Mouse (Mus musculus): ENCODE results near the gene Tnni3k. TPM values are rescaled to one million over a fixed set of nuclear protein-coding genes. Genes with fewer than 3 reads are reported as not detected.

Gene Tnni3k
- polyA plus RNA-seq, 1 experiment from 2014 or later, result 0.05 TPM

- Histone ChIP-seq H3K27me3 (ENCODE audit: control insufficient read depth, insufficient read depth, low read length) (no peaks in the 10 kb centered on the region), H3K4me1 (replicated peaks; ENCODE audit: control insufficient read depth, insufficient read depth, low read length) (no peaks in the 10 kb centered on the region), H3K9ac (ENCODE audit: low read depth, low read length) (no peak overlapping the region), H3K4me3 (ENCODE audit: low read depth, low read length) (no peak overlapping the region), H3K27ac (ENCODE audit: low read depth, low read length) (no peak overlapping the region), H3K36me3 (ENCODE audit: control insufficient read depth, insufficient read depth, low read length) (no peaks in the 10 kb centered on the region), H3K9me3 (ENCODE audit: control insufficient read depth, low read length) (no peaks in the 10 kb centered on the region), H3K4me2 (replicated peaks; ENCODE audit: low read depth, low read length) (no peak overlapping the region)
- ATAC-seq (ENCODE audit: low FRiP score) (no peak), DNase-seq (ENCODE audit: low spot score) (no peak)
- 86% methylated on average over 4 of the region's 4 CpGs for WGBS
These were observed 261.6 kb downstream of the Tnni3k start for GRCm38 (mm10) chr3:154793571-154793970.

- no peak overlapping the region for H3K4me3 ChIP-seq (ENCODE audit: low read depth, low read length)
These were observed 267.6 kb downstream of the Tnni3k start for GRCm38 (mm10) chr3:154787611-154788010.

GRCm38 (mm10) chr3:154786354-154786753 is 268.9 kb downstream of the Tnni3k start:
- no peak overlapping the region for H3K4me2 ChIP-seq (replicated peaks; ENCODE audit: low read depth, low read length)
- no peak for ATAC-seq (ENCODE audit: low FRiP score)
- H3K36me3 ChIP-seq (ENCODE audit: control insufficient read depth, insufficient read depth, low read length), result no peaks in the 10 kb centered on the region
- H3K9ac ChIP-seq (ENCODE audit: low read depth, low read length), result no peak overlapping the region
- no peaks in the 10 kb centered on the region for H3K27me3 ChIP-seq (ENCODE audit: control insufficient read depth, insufficient read depth, low read length)
- 90% methylated on average over 9 of the region's 9 CpGs for WGBS
- no peak overlapping the region for H3K4me3 ChIP-seq (ENCODE audit: low read depth, low read length)
- H3K9me3 ChIP-seq (ENCODE audit: control insufficient read depth, low read length), result no peaks in the 10 kb centered on the region
- no peak for DNase-seq (ENCODE audit: low spot score)
- no peak overlapping the region for H3K27ac ChIP-seq (ENCODE audit: low read depth, low read length)
- H3K4me1 ChIP-seq (replicated peaks; ENCODE audit: control insufficient read depth, insufficient read depth, low read length), result no peaks in the 10 kb centered on the region

More at GRCm38 (mm10) chr3:154787611-154788010, 267.6 kb downstream of the Tnni3k start:
- no peaks in the 10 kb centered on the region for H3K9me3 ChIP-seq (ENCODE audit: control insufficient read depth, low read length)
- 84% methylated on average over 3 of the region's 3 CpGs for WGBS
- no peak overlapping the region for H3K27ac ChIP-seq (ENCODE audit: low read depth, low read length)
- ATAC-seq (ENCODE audit: low FRiP score) (no peak), DNase-seq (ENCODE audit: low spot score) (no peak)
- H3K4me2 ChIP-seq (replicated peaks; ENCODE audit: low read depth, low read length), result no peak overlapping the region
- H3K27me3 ChIP-seq (ENCODE audit: control insufficient read depth, insufficient read depth, low read length), result no peaks in the 10 kb centered on the region
- no peaks in the 10 kb centered on the region for H3K36me3 ChIP-seq (ENCODE audit: control insufficient read depth, insufficient read depth, low read length)
- H3K4me1 ChIP-seq (replicated peaks; ENCODE audit: control insufficient read depth, insufficient read depth, low read length), result no peaks in the 10 kb centered on the region
- no peak overlapping the region for H3K9ac ChIP-seq (ENCODE audit: low read depth, low read length)

- no peak for DNase-seq (ENCODE audit: low spot score)
- 68% methylated on average over 6 of the region's 6 CpGs for WGBS
These were observed 276.2 kb downstream of the Tnni3k start for GRCm38 (mm10) chr3:154778836-154779595.

GRCm38 (mm10) chr3:154771651-154772050 is 283.6 kb downstream of the Tnni3k start:
- WGBS, result 84% methylated on average over 2 of the region's 2 CpGs
- no peaks in the 10 kb centered on the region for H3K36me3 ChIP-seq (ENCODE audit: control insufficient read depth, insufficient read depth, low read length)
- no peak overlapping the region for H3K4me2 ChIP-seq (replicated peaks; ENCODE audit: low read depth, low read length)
- no peak for ATAC-seq (ENCODE audit: low FRiP score)
- no peak for DNase-seq (ENCODE audit: low spot score)
- H3K27me3 ChIP-seq (ENCODE audit: control insufficient read depth, insufficient read depth, low read length), result no peaks in the 10 kb centered on the region
- no peak overlapping the region for H3K4me3 ChIP-seq (ENCODE audit: low read depth, low read length)
- H3K4me1 ChIP-seq (replicated peaks; ENCODE audit: control insufficient read depth, insufficient read depth, low read length), result no peaks in the 10 kb centered on the region
- no peak overlapping the region for H3K27ac ChIP-seq (ENCODE audit: low read depth, low read length)
- H3K9ac ChIP-seq (ENCODE audit: low read depth, low read length), result no peak overlapping the region
- H3K9me3 ChIP-seq (ENCODE audit: control insufficient read depth, low read length), result no peaks in the 10 kb centered on the region

More at GRCm38 (mm10) chr3:154778836-154779595, 276.2 kb downstream of the Tnni3k start:
- H3K4me1 ChIP-seq (replicated peaks; ENCODE audit: control insufficient read depth, insufficient read depth, low read length), result no peaks in the 10 kb centered on the region
- H3K9me3 ChIP-seq (ENCODE audit: control insufficient read depth, low read length), result no peaks in the 10 kb centered on the region
- H3K27ac ChIP-seq (ENCODE audit: low read depth, low read length), result no peak overlapping the region
- no peak overlapping the region for H3K4me3 ChIP-seq (ENCODE audit: low read depth, low read length)
- no peaks in the 10 kb centered on the region for H3K27me3 ChIP-seq (ENCODE audit: control insufficient read depth, insufficient read depth, low read length)
- H3K9ac ChIP-seq (ENCODE audit: low read depth, low read length), result no peak overlapping the region
- H3K36me3 ChIP-seq (ENCODE audit: control insufficient read depth, insufficient read depth, low read length), result no peaks in the 10 kb centered on the region
- H3K4me2 ChIP-seq (replicated peaks; ENCODE audit: low read depth, low read length), result no peak overlapping the region
- ATAC-seq (ENCODE audit: low FRiP score), result peak; percentile 61

- no peak for DNase-seq (ENCODE audit: low spot score)
- 77% methylated on average over 4 of the region's 4 CpGs for WGBS
- Histone ChIP-seq H3K27me3 (ENCODE audit: control insufficient read depth, insufficient read depth, low read length) (no peaks in the 10 kb centered on the region), H3K4me2 (replicated peaks; ENCODE audit: low read depth, low read length) (no peak overlapping the region), H3K9ac (ENCODE audit: low read depth, low read length) (no peak overlapping the region), H3K4me3 (ENCODE audit: low read depth, low read length) (no peak overlapping the region), H3K27ac (ENCODE audit: low read depth, low read length) (no peak overlapping the region), H3K9me3 (ENCODE audit: control insufficient read depth, low read length) (no peaks in the 10 kb centered on the region), H3K36me3 (ENCODE audit: control insufficient read depth, insufficient read depth, low read length) (no peaks in the 10 kb centered on the region), H3K4me1 (replicated peaks; ENCODE audit: control insufficient read depth, insufficient read depth, low read length) (no peaks in the 10 kb centered on the region)
- ATAC-seq (ENCODE audit: low FRiP score), result no peak
These were observed 288.9 kb downstream of the Tnni3k start for GRCm38 (mm10) chr3:154766321-154766720.

GRCm38 (mm10) chr3:154764115-154764514 is 291.1 kb downstream of the Tnni3k start:
- H3K4me2 ChIP-seq (replicated peaks; ENCODE audit: low read depth, low read length), result no peak overlapping the region
- DNase-seq (ENCODE audit: low spot score), result no peak
- ATAC-seq (ENCODE audit: low FRiP score), result no peak
- no peak overlapping the region for H3K4me3 ChIP-seq (ENCODE audit: low read depth, low read length)
- no peaks in the 10 kb centered on the region for H3K27me3 ChIP-seq (ENCODE audit: control insufficient read depth, insufficient read depth, low read length)
- no peak overlapping the region for H3K27ac ChIP-seq (ENCODE audit: low read depth, low read length)
- H3K9ac ChIP-seq (ENCODE audit: low read depth, low read length), result no peak overlapping the region
- WGBS, result 89% methylated on average over 7 of the region's 7 CpGs
- no peaks in the 10 kb centered on the region for H3K9me3 ChIP-seq (ENCODE audit: control insufficient read depth, low read length)
- H3K36me3 ChIP-seq (ENCODE audit: control insufficient read depth, insufficient read depth, low read length), result no peaks in the 10 kb centered on the region
- H3K4me1 ChIP-seq (replicated peaks; ENCODE audit: control insufficient read depth, insufficient read depth, low read length), result no peaks in the 10 kb centered on the region

GRCm38 (mm10) chr3:154763374-154763773 is 291.8 kb downstream of the Tnni3k start:
- Histone ChIP-seq H3K27ac (ENCODE audit: low read depth, low read length) (no peak overlapping the region), H3K4me3 (ENCODE audit: low read depth, low read length) (no peak overlapping the region), H3K4me1 (replicated peaks; ENCODE audit: control insufficient read depth, insufficient read depth, low read length) (no peaks in the 10 kb centered on the region), H3K9me3 (ENCODE audit: control insufficient read depth, low read length) (no peaks in the 10 kb centered on the region), H3K27me3 (ENCODE audit: control insufficient read depth, insufficient read depth, low read length) (no peaks in the 10 kb centered on the region), H3K36me3 (ENCODE audit: control insufficient read depth, insufficient read depth, low read length) (no peaks in the 10 kb centered on the region), H3K9ac (ENCODE audit: low read depth, low read length) (no peak overlapping the region), H3K4me2 (replicated peaks; ENCODE audit: low read depth, low read length) (no peak overlapping the region)
- no peak for DNase-seq (ENCODE audit: low spot score)
- no peak for ATAC-seq (ENCODE audit: low FRiP score)
- 77% methylated on average over 9 of the region's 9 CpGs for WGBS

- H3K9ac ChIP-seq (ENCODE audit: low read depth, low read length), result no peak overlapping the region
- H3K4me3 ChIP-seq (ENCODE audit: low read depth, low read length), result no peak overlapping the region
- no peak for ATAC-seq (ENCODE audit: low FRiP score)
- no peak overlapping the region for H3K27ac ChIP-seq (ENCODE audit: low read depth, low read length)
- WGBS, result 86% methylated on average over 3 of the region's 3 CpGs
- no peak for DNase-seq (ENCODE audit: low spot score)
- no peaks in the 10 kb centered on the region for H3K9me3 ChIP-seq (ENCODE audit: control insufficient read depth, low read length)
- H3K4me2 ChIP-seq (replicated peaks; ENCODE audit: low read depth, low read length), result no peak overlapping the region
- H3K27me3 ChIP-seq (ENCODE audit: control insufficient read depth, insufficient read depth, low read length), result no peaks in the 10 kb centered on the region
- no peaks in the 10 kb centered on the region for H3K36me3 ChIP-seq (ENCODE audit: control insufficient read depth, insufficient read depth, low read length)
- H3K4me1 ChIP-seq (replicated peaks; ENCODE audit: control insufficient read depth, insufficient read depth, low read length), result no peaks in the 10 kb centered on the region
These were observed 294.1 kb downstream of the Tnni3k start for GRCm38 (mm10) chr3:154761108-154761507.
